In the genomic region with DNA sequence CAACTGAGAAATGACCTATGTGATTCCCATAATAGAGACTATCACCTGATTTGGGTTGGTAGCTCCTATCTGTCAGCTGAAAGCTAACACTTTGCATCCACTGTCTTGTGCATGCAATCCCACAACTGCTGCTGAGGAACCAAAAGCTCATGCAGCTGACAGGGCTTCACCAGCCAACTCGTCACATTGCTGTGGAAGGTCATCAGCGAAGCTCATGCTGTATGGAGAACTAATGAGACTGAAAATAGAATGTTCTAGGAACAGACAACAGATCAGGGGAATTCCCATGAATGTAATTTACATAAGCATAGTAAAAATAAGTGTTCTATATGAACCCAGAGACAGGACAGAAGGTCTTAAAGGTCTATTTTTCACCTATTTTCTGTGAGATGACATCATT, we compare ENCODE assay signal across 24 mouse cellular contexts.
DNase-seq lines count a peak whose midpoint lies in the region; ATAC-seq lines count a peak whose summit lies in the region.
"Had no signal": no experiment of that assay in that cellular context is flagged by ENCODE, and none has a peak within 500 bp of the region (broad histone marks: within the 10 kb centered on the region; RNA-seq: fewer than 3 reads in every experiment).

No protein-coding gene starts in this region.

- WGBS in heart, embryonic 11.5 days (ENCODE audit: insufficient replicate concordance) = 57% methylated on average over 2 of the region's 2 CpGs

- no peaks in the 10 kb centered on the region for H3K36me3 ChIP-seq in heart, embryonic 11.5 days (ENCODE audit: control insufficient read depth, insufficient read depth, low read length)
- H3K36me3 ChIP-seq: embryonic facial prominence, embryonic 13.5 days; forebrain, embryonic 12.5 days; G1E; hindbrain, embryonic 13.5 days had no signal

- DNase-seq in heart, adult 11 months = peak; percentile 87
- peak; percentile 22 to 48 for DNase-seq in spleen, postnatal 36 days (ENCODE audit: low spot score in 2 of 2)
- no peak for DNase-seq in spleen, adult 18-20 months
- DNase-seq in induced T-regulatory cell, adult 2 months (ENCODE audit: low read depth) = peak; percentile 53
- DNase-seq in frontal cortex, postnatal 14 days (ENCODE audit: low spot score in 2 of 2) = no peak
- DNase-seq: adrenal gland, adult 2 months; cerebellum, adult 11-12 months; cerebellum, postnatal 25 days; embryo, embryonic 11 days; gastrocnemius, adult 2 months; kidney, adult 2 months; kidney, postnatal 14 days; lung, postnatal 10 days; right cerebral cortex, adult 18-20 months; thymus, postnatal 36 days had no signal

- H3K9ac ChIP-seq in heart, embryonic 11.5 days (ENCODE audit: low read depth, low read length) = no peak overlapping the region
- H3K9ac ChIP-seq: embryonic facial prominence, embryonic 13.5 days; forebrain, embryonic 12.5 days; hindbrain, embryonic 13.5 days had no signal

- H3K4me3 ChIP-seq in heart, embryonic 11.5 days (ENCODE audit: low read depth, low read length) = no peak overlapping the region
- H3K4me3 ChIP-seq: embryonic facial prominence, embryonic 13.5 days; erythroblast, embryonic 14.5 days; forebrain, embryonic 12.5 days; gastrocnemius, adult 2 months; hindbrain, embryonic 13.5 days had no signal

- H3K27ac ChIP-seq in heart, embryonic 11.5 days (ENCODE audit: low read depth, low read length) = no peak overlapping the region
- H3K27ac ChIP-seq: embryonic facial prominence, embryonic 13.5 days; forebrain, embryonic 12.5 days; gastrocnemius, adult 2 months; hindbrain, embryonic 13.5 days had no signal

- H3K4me2 ChIP-seq in heart, embryonic 11.5 days = no peak overlapping the region
- H3K4me2 ChIP-seq: embryonic facial prominence, embryonic 13.5 days; forebrain, embryonic 12.5 days; hindbrain, embryonic 13.5 days; midbrain, embryonic 11.5 days had no signal

- no peaks in the 10 kb centered on the region for H3K27me3 ChIP-seq in heart, embryonic 11.5 days (ENCODE audit: control insufficient read depth, insufficient read depth, low read length)
- H3K27me3 ChIP-seq: embryonic facial prominence, embryonic 13.5 days; forebrain, embryonic 12.5 days; hindbrain, embryonic 13.5 days; Patski had no signal

- H3K4me1 ChIP-seq in heart, embryonic 11.5 days (ENCODE audit: control insufficient read depth, insufficient read depth, low read length) = no peaks in the 10 kb centered on the region
- H3K4me1 ChIP-seq: embryonic facial prominence, embryonic 13.5 days; forebrain, embryonic 12.5 days; hindbrain, embryonic 13.5 days had no signal

- no peaks in the 10 kb centered on the region for H3K9me3 ChIP-seq in heart, embryonic 11.5 days (replicated peaks; ENCODE audit: control insufficient read depth, low read length)
- H3K9me3 ChIP-seq: embryonic facial prominence, embryonic 13.5 days; forebrain, embryonic 12.5 days; hindbrain, embryonic 13.5 days had no signal

- no peak for ATAC-seq in heart, embryonic 11.5 days (replicated peaks; ENCODE audit: insufficient number of reproducible peaks, low FRiP score, low TSS enrichment)
- ATAC-seq in megakaryocyte-erythroid progenitor cell, adult 5-6 weeks (replicated peaks; ENCODE audit: low FRiP score, low TSS enrichment, poor library complexity, severe bottlenecking) = no peak
- ATAC-seq: Patski had no signal

Comparison
In these comparisons a context has a peak if more than half of its experiments do, and no peak if none do; other contexts are left out.
1. DNase-seq: peak in heart, adult 11 months (single experiment), spleen, postnatal 36 days (2 of 2) and induced T-regulatory cell, adult 2 months (single experiment); none in spleen, adult 18-20 months (0 of 2) and frontal cortex, postnatal 14 days (0 of 2).